Mouse (Mus musculus) embryonic facial prominence, embryonic 15.5 days (tissue): ENCODE measurements around the gene Cryba1. TPM values are rescaled to one million over a fixed set of nuclear protein-coding genes. Genes with fewer than 3 reads are reported as not detected.

Source experiments
- ATAC-seq: fragments of 200-750 bp; cut with Nextera tagmentation; 2 replicates; pipeline ENCODE4 v1.8.0; 2017; ENCODE audit warnings: low read depth, moderate TSS enrichment; ENCODE audit not compliant: insufficient number of reproducible peaks, low FRiP score, low TSS enrichment
- H3K27ac ChIP-seq: fragments of 300-500 bp; sonication (generic); replicated peaks from 2 replicates; pipeline ENCODE4 v1.5.1; 2015; ENCODE audit warnings: mild to moderate bottlenecking, inconsistent platforms
- H3K27me3 ChIP-seq: fragments of 300-500 bp; sonication (generic); 2 replicates; pipeline ENCODE4 v1.6.1; 2015; ENCODE audit warnings: inconsistent platforms
- H3K36me3 ChIP-seq: fragments of 300-500 bp; sonication (generic); 2 replicates; pipeline ENCODE4 v1.6.1; 2015; ENCODE audit warnings: mild to moderate bottlenecking, inconsistent platforms
- H3K4me1 ChIP-seq: fragments of 300-500 bp; sonication (generic); 2 replicates; pipeline ENCODE4 v1.6.1; 2015; ENCODE audit warnings: inconsistent platforms
- H3K4me2 ChIP-seq: fragments of 300-500 bp; sonication (generic); replicated peaks from 2 replicates; pipeline ENCODE4 v1.6.1; 2015; ENCODE audit warnings: mild to moderate bottlenecking, inconsistent platforms
- H3K4me3 ChIP-seq: fragments of 300-500 bp; sonication (generic); replicated peaks from 2 replicates; pipeline ENCODE4 v1.5.1; 2015; ENCODE audit warnings: mild to moderate bottlenecking, inconsistent platforms
- H3K9ac ChIP-seq: fragments of 300-500 bp; sonication (generic); 2 replicates; pipeline ENCODE4 v1.6.1; 2015; ENCODE audit warnings: inconsistent platforms
- H3K9me3 ChIP-seq: fragments of 300-500 bp; sonication (generic); replicated peaks from 2 replicates; pipeline ENCODE4 v1.6.1; 2016; ENCODE audit warnings: inconsistent platforms
- whole genome bisulfite sequencing: fragments of 180-500 bp; shearing (Covaris S2); methylation state at CpG from one replicate; pipeline ENCODE4 v1.1.7; 2015; 5-methylcytosine and 5-hydroxymethylcytosine counted together
- polyA plus RNA-seq: library from polyadenylated mRNA; unstranded; fragments of >200 nt; fragmentation: Nextera tagmentation; extraction: Ambion mirVana; gene quantifications from 2 replicates; pipeline ENCODE4 v1.2.1, GENCODE M21; 2015

Gene Cryba1
- polyA plus RNA-seq, 1 experiment from 2014 or later = 7.2 TPM

DNA sequence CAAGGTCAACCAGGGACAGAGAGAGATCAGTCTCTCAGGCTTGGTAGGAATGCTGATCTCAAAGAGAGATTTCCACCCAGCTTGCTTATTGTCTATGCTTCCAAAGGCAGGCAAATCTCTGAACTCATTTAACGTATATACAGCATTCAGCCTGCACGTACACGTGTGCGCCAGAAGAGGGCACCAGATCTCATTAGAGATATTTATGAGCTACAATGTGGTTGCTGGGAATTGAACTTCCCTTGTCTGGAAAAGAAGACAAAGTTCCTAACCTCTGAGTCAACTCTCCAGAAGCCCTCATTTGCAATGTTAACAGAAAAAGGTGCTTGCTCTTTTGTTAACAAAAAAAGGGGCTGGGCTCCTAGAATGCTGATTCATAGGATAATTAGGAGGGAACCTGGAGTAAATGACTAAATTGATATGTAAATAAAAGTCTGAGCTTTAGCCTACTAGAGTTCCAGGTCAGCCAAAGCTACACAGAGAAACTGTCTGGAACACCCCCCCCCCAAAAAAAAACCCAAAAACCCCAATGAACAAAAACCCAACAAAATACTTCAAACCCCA is 51.6 kb downstream of the Cryba1 start:
- WGBS = 61% methylated on average over 4 of the region's 4 CpGs
- Histone ChIP-seq H3K9me3 (no peaks in the 10 kb centered on the region), H3K4me2 (no peak overlapping the region), H3K9ac (no peak overlapping the region), H3K27me3 (no peaks in the 10 kb centered on the region), H3K4me1 (no peaks in the 10 kb centered on the region), H3K27ac (no peak overlapping the region), H3K36me3 (no peaks in the 10 kb centered on the region), H3K4me3 (no peak overlapping the region)
- ATAC-seq = no peak

DNA sequence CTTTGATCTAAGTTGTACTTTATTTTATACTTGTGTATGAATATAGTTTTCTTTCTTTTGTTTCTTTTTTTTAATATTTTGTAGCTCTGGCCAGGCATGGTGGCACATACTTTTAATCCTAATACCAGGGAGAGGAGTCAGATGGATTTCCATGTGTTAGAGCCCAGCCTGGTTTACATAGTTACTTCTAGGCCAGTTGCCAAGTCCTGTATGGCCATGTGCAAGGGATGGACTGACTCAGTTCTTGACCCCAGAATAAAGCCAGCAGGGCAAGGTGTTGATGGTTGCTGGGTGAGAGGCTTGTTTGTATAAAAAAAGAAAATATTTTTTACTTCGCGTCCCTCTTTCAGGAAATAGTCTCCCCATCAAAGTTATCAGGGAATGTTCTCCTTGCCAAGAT is 52.3 kb downstream of the Cryba1 start:
- no peak overlapping the region for H3K9ac ChIP-seq
- H3K4me2 ChIP-seq = no peak overlapping the region
- no peak overlapping the region for H3K27ac ChIP-seq
- no peaks in the 10 kb centered on the region for H3K27me3 ChIP-seq
- 100% methylated on average over 2 of the region's 2 CpGs for WGBS
- no peaks in the 10 kb centered on the region for H3K4me1 ChIP-seq
- no peaks in the 10 kb centered on the region for H3K36me3 ChIP-seq
- H3K4me3 ChIP-seq = no peak overlapping the region
- no peaks in the 10 kb centered on the region for H3K9me3 ChIP-seq
- ATAC-seq = no peak

Other genes starting within 250 kb of the Cryba1 start
- gene Ankrd13b, start 235.6 kb downstream of the Cryba1 start, polyA plus RNA-seq = 8.9 and 10.4 TPM in 2 replicates
- 11.7 and 12.5 TPM in 2 replicates for gene Git1, start 231.7 kb downstream of the Cryba1 start, polyA plus RNA-seq
- gene Abhd15, start 210.2 kb downstream of the Cryba1 start, polyA plus RNA-seq = 3.5 and 3.9 TPM in 2 replicates
- gene Trp53i13, start 209.3 kb downstream of the Cryba1 start, polyA plus RNA-seq = 61.8 and 63.9 TPM in 2 replicates
- 0.29 and 0.39 TPM in 2 replicates for gene Gm10392, start 206.1 kb downstream of the Cryba1 start, polyA plus RNA-seq
- 13.7 and 15.1 TPM in 2 replicates for gene Taok1, start 117.5 kb downstream of the Cryba1 start, polyA plus RNA-seq
- gene Nufip2, start 39.1 kb downstream of the Cryba1 start, polyA plus RNA-seq = 5.1 and 5.2 TPM in 2 replicates
- 56.3 and 58.9 TPM in 2 replicates for gene Myo18a, start 38.0 kb upstream of the Cryba1 start, polyA plus RNA-seq
- gene Gm10277, start 62.5 kb upstream of the Cryba1 start, polyA plus RNA-seq = 1.3 and 1.4 TPM in 2 replicates
- 0.45 and 1.0 TPM in 2 replicates for gene Pipox, start 168.8 kb upstream of the Cryba1 start, polyA plus RNA-seq
- 0.60 and 1.3 TPM in 2 replicates for gene Sez6, start 205.5 kb upstream of the Cryba1 start, polyA plus RNA-seq